Mouse (Mus musculus) liver, adult 2 months (tissue): ENCODE results near the gene Mrpl58.

Source experiments
- CTCF ChIP-seq: fragments of 200-500 bp; IDR thresholded peaks from 2 replicates; pipeline ENCODE4 v1.5.1; 2011; ENCODE audit warnings: low read depth, low read length, control low read depth
- POLR2A ChIP-seq: fragments of 200-500 bp; IDR thresholded peaks from 2 replicates; pipeline ENCODE4 v1.6.1; 2011; ENCODE audit warnings: low read length, control low read depth; ENCODE audit not compliant: insufficient read depth; ENCODE audit errors: extremely low read depth

GRCm38 (mm10) chr11:115423091-115423490 lies 19.5 kb downstream of the Mrpl58 start:
- TF ChIP-seq CTCF (no peak), POLR2A (no peak)
